Mouse (Mus musculus): Measurements from ENCODE around the gene Atp8a2.

The Atp8a2 gene

DNA sequence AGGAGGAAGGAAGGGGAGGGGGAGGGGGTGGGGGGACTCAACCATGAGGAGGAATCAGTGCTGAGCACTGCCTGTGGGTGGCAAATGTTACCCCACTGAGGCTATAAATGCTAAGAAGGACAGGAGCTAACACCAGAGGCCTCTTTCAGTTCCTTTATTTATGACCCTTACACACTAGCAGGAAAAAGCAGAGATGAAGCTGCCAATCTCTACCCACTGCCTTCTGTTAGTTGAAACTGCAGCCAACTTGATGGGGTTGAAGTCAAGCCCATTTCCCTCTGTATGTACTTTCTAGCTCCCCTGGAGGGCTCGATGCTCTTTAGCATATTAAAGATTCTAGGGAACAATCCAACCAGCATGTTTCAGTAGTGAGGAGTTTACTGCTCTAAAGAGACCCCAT is 303.0 kb downstream of the Atp8a2 start:
- no peak for DNase-seq

- no peak for DNase-seq
Measured at GRCm38 (mm10) chr14:59892084-59892483, 304.9 kb downstream of the Atp8a2 start.

- DNase-seq, result peak; percentile 7
Measured at GRCm38 (mm10) chr14:59891491-59891890, 305.5 kb downstream of the Atp8a2 start.

GRCm38 (mm10) chr14:59890818-59891217 is 306.2 kb downstream of the Atp8a2 start:
- no peak for DNase-seq

DNA sequence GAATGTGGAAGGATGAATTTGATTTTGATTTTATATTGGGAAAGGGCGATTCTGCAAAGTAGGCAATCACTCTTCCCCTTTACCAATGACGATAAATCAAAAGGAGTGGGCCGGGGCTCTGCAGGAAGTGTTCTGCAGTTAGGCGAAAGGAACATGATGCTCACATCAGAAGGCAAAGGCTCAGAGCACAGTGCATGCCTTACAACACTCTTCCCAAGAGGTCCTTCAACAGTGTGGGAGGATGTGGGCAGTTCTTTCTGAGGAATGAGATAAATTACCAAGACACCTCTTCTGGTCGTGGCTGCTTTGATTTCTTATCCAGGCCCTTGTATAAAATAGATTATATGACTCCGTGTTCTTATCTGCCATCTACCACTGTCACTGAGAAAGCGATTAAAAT is 306.9 kb downstream of the Atp8a2 start:
- no peak for DNase-seq

- DNase-seq, result no peak
Measured at GRCm38 (mm10) chr14:59888446-59888845, 308.5 kb downstream of the Atp8a2 start.

- DNase-seq, result no peak
Measured at GRCm38 (mm10) chr14:59888046-59888445, 308.9 kb downstream of the Atp8a2 start.

DNA sequence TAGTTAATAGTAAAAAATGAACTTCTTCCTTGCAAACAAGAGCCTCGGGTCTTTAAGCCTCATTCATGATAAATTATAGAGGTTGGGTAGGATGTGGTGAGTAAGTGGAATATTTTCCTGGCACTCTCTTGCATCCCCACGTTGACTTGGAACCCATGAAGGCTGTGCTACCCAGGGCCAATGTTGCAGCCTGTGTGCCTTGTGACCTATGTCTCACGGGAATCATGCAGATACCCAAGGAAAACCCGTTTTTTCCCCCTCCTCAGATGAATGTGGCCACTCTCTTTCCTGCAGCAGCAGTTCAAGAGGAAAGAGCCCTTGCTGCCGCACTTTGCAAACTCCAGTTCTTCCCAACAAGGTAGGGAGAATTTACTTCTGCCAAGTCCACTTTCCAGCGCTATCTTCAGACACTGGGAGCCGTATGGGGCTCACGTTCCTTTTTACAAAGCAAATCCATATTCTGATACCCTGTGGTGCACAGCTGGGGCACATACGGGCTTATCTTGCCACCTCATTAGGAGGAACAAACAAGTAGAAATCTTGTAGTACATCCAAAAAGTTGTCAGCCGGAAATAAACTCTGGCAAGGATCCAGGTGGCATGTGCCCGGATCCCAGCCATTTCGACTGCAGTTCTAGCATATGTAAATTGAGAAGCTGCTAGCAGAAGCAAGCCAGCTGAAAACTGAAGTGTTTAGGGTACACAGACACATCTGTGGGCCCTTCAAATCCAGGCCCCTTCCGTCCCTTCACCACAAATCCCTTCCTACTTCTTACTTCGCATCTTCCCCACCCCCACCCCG is 309.7 kb downstream of the Atp8a2 start:
- DNase-seq, result no peak

DNA sequence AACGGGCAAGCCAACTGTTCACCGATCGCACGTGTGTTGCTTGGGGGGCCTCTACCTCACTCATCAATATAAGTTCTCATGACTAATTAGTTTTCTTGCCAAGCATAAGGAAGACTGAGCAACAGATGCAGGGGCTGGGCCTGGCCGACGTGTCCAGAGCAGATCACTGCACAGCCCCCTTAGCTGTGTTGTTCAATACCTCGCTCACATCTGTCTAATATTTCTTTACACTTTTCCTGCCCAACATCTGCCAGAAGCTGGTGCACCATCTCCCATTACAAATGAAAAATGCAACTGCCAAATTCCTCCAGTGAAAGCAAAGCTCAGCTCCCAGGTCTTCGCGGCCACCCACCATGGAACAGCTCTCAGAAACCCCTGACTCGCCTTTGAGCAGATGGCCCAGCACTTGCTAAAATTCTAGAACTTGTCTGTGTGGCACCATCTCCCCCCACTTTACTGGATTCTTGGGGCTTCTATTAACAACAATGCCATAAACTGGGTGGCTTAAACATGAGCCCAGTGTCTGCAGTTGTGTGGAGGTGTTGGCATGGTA is 313.4 kb downstream of the Atp8a2 start:
- DNase-seq, result no peak

- DNase-seq, result no peak
Measured at GRCm38 (mm10) chr14:59880829-59881228, 316.1 kb downstream of the Atp8a2 start.

DNA sequence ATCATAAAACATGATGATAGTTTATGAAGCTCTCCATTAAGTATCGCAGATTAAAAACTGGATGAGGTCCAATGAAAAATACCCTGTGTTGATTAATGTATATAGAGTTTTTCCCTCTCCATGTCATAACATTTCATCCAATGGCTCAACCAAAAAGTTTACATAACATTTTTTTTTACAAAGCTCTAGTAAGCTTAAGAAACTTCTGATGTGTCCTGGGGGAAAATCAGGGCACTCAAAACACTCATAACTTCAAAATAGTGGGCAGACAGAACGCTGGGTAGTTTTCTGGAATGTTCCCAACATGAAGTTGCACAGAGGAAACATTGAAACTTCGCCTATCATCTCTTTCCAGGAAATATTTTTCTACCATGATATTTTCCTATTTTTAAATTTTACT is 318.7 kb downstream of the Atp8a2 start:
- DNase-seq, result no peak

DNA sequence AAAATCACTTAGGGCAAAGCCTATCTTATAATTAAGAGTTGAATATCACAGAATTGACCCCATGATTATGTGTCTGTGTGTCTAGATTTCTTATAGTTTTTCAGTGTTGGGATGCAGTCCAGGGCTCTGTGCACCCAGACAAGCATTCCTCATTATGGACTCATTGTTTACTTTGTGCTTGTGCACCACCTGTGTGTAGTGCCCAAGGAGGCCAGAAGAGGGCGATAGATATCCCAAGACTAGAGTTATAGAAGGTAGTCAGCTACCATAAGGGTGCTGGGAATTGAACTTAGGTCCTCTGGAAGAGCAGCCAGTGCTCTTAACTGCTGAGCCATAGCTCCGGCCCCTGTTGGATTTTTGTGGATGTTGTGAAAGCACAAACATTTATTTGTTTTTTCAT is 320.5 kb downstream of the Atp8a2 start:
- DNase-seq, result no peak

DNA sequence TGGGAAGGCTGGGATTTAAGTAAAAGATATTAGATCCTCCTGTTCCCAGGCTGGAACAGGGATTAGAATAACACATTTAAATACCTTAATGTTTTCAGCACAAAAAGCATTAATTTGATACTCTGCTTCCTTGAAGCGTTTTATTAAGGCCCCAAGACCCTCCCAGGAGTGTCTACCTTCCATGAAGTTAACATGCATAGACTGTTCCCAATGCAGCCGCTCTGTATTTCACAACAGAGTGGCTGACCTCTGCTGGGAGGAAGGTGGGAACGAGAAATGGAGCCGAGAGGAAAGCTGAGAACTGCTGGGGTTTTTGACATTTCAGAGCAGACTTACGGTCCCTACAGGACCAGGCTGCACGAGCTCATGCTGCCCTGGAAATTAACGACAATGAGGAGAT is 328.6 kb downstream of the Atp8a2 start:
- DNase-seq, result no peak

DNA sequence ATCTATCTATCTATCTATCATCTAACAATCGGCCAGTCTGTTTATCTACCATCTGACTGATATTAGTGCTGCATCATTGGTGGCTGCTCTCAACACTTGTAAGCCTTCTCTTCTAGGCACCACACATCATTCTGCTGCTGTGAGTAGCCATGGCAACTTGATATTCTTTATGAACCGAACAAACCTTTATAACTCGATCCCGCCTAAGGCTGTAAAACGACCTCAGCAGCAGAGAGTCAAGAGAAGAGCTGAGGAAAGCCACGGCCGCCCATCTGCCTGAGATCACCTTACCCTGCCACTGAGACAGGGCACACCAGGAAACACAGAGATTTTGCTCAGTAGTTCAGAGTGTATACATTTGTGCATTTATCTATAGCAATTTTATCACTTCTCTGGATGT is 329.2 kb downstream of the Atp8a2 start:
- no peak for DNase-seq

- no peak for DNase-seq
Measured at GRCm38 (mm10) chr14:59866001-59866400, 331.0 kb downstream of the Atp8a2 start.

GRCm38 (mm10) chr14:59862351-59862750 is 334.6 kb downstream of the Atp8a2 start:
- no peak for DNase-seq

GRCm38 (mm10) chr14:59859830-59860229 is 337.1 kb downstream of the Atp8a2 start:
- DNase-seq, result no peak

GRCm38 (mm10) chr14:59858501-59859225 is 338.3 kb downstream of the Atp8a2 start:
- DNase-seq, result no peak

- DNase-seq, result no peak
Measured at GRCm38 (mm10) chr14:59853139-59853538, 343.8 kb downstream of the Atp8a2 start.

GRCm38 (mm10) chr14:59846609-59847375 is 350.2 kb downstream of the Atp8a2 start:
- no peak for DNase-seq

DNA sequence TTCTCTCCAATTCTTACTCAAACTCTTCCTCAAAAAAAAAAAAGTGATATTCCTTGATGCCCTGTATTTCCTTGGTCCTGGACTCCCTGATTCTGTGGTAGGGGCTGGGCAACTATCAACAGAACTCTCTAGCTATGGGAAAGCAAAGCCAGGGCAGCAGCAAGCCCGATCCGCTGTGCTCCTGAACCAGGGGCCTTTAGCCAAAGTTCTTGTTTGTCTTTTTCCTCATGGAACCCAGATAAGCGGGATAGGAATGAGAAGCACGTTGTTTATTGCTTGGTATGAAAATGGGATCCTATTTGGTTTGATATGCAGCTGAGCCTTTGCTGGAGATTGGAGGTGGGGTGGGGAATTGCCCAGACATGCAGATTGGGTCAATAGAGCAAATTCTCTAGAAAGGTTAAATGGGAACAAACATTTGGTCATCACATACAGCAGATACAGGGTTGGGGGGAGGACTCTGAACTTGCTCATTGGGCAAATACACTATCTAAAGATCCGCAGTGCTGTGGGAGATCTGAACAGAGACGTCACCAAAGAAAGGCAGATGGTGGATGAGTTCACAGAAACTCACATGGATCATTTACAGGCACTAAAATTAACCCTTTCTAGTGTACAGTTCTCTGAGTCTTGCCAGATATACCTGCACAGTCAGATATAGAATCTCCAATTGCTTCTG is 353.6 kb downstream of the Atp8a2 start:
- DNase-seq, result no peak

DNA sequence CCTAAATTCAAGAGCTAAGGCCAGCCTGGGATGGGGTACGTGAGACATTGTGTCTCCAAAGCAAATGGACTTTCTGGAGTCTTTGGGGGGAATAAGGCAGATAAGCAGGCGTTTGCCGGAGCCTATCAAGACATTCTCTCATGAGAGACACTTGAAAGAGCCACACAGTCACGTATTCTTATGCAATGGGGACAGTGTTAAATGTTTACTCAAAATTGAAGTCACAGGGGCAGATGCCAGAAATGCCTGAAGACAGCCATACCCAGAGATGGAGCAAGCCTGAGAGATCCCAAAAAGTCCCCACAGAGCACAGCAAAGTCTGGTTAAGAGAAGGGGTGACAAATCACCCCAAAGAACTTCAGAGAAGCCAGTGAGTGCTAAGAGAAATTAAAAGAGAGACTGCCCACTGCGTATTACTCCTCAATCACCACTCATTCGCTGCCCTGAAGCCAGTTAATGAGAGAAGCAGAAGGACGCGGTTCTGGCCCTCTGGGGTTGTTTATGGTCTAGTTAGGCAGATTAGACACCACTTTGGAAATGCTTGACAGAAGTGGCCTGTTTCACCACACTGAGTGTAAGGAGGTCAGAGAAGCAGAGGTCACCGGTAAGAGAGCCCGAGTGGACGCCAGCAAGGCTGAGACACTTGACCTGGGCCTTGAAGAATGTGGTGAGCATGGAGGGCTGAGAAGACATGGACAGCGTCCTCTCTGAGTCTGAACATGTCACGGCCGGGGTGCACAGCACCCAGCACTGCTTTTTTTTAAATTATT is 356.8 kb downstream of the Atp8a2 start:
- no peak for DNase-seq

Data from kidney, adult 18-20 months (tissue).